Mouse (Mus musculus) effector memory CD4-positive, alpha-beta T cell, adult 7 months (primary cell): ENCODE data around the gene Thrap3. TPM values are rescaled to one million over a fixed set of nuclear protein-coding genes. Genes with fewer than 3 reads are reported as not detected.

Source experiments
- polyA plus RNA-seq: library from polyadenylated mRNA; unstranded; fragments of 100-300 nt; shearing (Covaris generic); gene quantifications from one replicate; pipeline ENCODE4 v1.2.1, GENCODE M21; 2017

The Thrap3 gene
- polyA plus RNA-seq = 221 TPM

DNA sequence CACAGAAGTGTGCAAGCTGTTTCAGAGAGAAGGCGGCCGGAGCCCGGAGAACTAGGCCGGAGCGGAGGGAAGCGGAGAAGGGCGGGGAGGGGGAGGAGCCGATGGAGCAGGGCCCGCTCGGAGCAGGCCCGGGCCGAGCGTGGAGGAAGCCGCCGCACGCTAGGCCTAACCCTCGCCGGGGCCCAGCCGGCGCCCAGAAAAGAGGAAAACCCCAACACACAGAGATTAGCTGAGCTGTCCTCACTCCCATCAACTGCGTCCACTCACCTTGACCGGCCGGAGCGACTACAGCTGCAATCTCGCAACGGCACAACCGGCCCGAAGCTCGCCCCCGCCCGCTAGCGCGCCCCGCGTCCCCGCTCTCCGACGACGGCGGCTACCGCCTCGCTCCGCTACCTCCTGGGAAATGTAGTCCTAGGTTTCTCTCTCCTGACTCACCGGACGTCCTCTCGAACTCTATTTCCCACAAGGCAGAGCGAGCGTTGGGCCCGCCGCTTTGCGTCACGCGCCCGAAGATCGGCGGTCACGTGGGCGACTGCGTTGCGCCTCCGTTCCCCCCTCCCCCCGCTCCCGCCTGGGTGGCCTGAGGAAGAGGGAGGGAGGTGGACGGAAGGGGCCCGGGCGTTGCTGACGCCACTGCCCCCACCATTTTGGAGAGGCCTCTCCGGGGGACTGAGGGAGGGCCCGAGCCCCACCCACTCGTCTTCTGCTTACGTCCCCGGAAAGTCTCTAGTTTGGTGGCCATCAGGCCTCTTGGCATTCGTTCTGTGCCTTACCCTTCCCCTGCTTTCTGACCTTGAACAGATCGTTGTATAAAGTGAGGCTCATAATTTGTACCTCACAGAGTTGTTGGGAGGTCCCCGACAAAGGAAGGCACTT lies at the start of gene Thrap3:
Gene Thrap3 (minus strand): TSS at position 458 of the 879 bp plus-strand sequence.

DNA sequence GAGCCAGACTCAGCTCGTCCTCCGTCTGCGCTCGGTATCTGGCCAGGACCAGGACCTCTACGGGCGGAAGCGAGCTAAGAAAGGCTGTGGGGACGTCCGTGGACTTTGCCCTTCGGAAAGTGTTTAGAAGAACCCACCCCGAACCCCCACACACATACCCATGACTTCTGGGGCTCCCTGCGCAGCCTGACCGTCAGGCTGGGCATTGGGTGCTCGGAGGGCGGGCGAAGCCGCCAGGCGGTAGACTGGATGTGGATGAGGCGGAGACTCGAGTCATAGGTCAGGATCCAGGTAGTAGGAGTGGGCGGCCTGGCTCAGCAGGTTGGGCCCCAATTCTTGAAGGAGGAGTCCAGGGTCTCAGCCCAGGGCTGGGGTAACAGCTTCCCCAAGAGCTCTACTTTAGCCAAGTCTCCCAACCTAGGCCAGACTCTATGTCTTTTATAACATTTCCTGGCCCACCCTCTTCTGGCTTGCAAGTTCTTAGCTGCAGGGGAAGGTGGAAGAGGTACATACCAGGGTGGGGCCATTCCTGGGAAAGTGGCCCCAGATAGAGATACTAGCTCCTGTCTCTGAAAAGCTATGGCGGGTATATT lies 39.4 kb downstream of the Thrap3 start, which contains the start of gene Sh3d21:
Gene Sh3d21 (minus strand): TSS at position 425 of the 593 bp plus-strand sequence.

DNA sequence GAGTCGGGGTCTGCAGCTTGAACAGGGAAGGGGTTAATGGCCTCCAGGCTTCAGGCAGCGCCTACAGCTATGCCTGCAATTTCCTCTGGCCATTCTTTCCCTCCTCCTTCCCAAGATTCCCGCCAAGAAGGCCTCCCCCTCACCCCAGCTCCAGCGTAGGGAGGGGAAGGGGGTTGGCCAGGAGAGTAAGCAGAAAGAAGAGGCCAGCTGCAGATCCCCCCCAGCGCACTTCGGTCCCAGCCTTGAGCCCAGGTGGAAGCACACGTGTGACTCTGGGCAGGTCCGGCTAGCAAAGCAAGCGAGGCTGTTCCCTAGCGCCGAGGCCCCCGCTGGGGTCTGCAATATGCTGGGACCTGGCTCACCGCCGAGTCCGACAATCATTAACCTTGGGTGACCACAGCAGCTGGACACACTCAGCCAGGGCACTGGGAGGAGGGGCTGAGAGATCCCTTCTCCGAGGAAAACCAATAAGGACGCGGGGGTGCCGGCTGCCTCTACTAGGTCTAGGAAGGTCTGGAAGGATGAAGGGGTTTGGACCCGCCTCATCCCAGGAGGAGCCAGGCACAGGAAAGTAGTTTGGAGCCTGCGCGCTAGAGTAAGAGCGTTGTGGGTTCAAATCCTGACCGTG lies 54.9 kb downstream of the Thrap3 start, which contains the start of gene Eva1b:
Gene Eva1b (plus strand): TSS at position 212 of the 628 bp plus-strand sequence.

Other genes starting within 250 kb of the Thrap3 start
- 0.56 TPM for gene Csf3r, start 178.2 kb downstream of the Thrap3 start, polyA plus RNA-seq
- gene Mrps15, start 155.8 kb downstream of the Thrap3 start, polyA plus RNA-seq = 74.8 TPM
- gene Oscp1, start 144.2 kb downstream of the Thrap3 start, polyA plus RNA-seq = 0.51 TPM
- 22.3 TPM for gene Lsm10, start 106.1 kb downstream of the Thrap3 start, polyA plus RNA-seq
- gene Stk40, start 98.8 kb downstream of the Thrap3 start, polyA plus RNA-seq = 66.4 TPM
- gene Eva1b, start 55.0 kb downstream of the Thrap3 start, polyA plus RNA-seq = 12.7 TPM
- 0.73 TPM for gene Sh3d21, start 39.3 kb downstream of the Thrap3 start, polyA plus RNA-seq
- 44.2 TPM for gene Map7d1, start 53.6 kb upstream of the Thrap3 start, polyA plus RNA-seq
- gene Trappc3, start 59.6 kb upstream of the Thrap3 start, polyA plus RNA-seq = 65.2 TPM
- not detected for gene Col8a2, start 84.0 kb upstream of the Thrap3 start, polyA plus RNA-seq
- 43.0 TPM for gene Adprhl2, start 118.9 kb upstream of the Thrap3 start, polyA plus RNA-seq
- not detected for gene Tekt2, start 122.9 kb upstream of the Thrap3 start, polyA plus RNA-seq
- 29.1 TPM for gene Ago3, start 226.8 kb upstream of the Thrap3 start, polyA plus RNA-seq